9 mouse cellular contexts compared by ENCODE assay signal in genomic region chr2:31298814-31299213, GRCm38 (mm10). TPM values are rescaled to one million over a fixed set of nuclear protein-coding genes. Genes with fewer than 3 reads are reported as not detected.
DNase-seq lines count a peak whose midpoint lies in the region; ATAC-seq and TF ChIP-seq lines count a peak whose summit lies in the region.
"Had no signal": no experiment of that assay in that cellular context is flagged by ENCODE, and none has a peak within 500 bp of the region (broad histone marks: within the 10 kb centered on the region; RNA-seq: fewer than 3 reads in every experiment).

No protein-coding gene starts in this region.

- ATAC-seq in hindbrain, postnatal 0 days, result no peak
- 0 out of 2 replicates have a peak, but pooled peaks have one; percentile 32 for ATAC-seq in neural tube, embryonic 14.5 days (ENCODE audit: low read depth)
- no peak for ATAC-seq in monocyte, adult 5-6 weeks (replicated peaks; ENCODE audit: insufficient number of reproducible peaks, low FRiP score, low TSS enrichment, poor library complexity, severe bottlenecking)

- H3K4me1 ChIP-seq in hindbrain, postnatal 0 days (ENCODE audit: insufficient read depth, low read length), result no peaks in the 10 kb centered on the region
- H3K4me1 ChIP-seq in neural tube, embryonic 14.5 days (ENCODE audit: control insufficient read depth, insufficient read depth, low read length), result no peaks in the 10 kb centered on the region

- H3K4me2 ChIP-seq in hindbrain, postnatal 0 days (ENCODE audit: low read depth, low read length), result 0 out of 2 replicates have a peak overlapping the region, but pooled peaks have one; percentile 7
- no peak overlapping the region for H3K4me2 ChIP-seq in neural tube, embryonic 14.5 days (ENCODE audit: low read depth, low read length)

- peaks cover 3% of the 10 kb centered on the region; the same call in 1 of the 2 replicates for H3K36me3 ChIP-seq in hindbrain, postnatal 0 days (ENCODE audit: insufficient read depth, low read length)
- no peaks in the 10 kb centered on the region for H3K36me3 ChIP-seq in neural tube, embryonic 14.5 days (ENCODE audit: control insufficient read depth, insufficient read depth, low read length)

- 43% methylated on average over 4 of the region's 4 CpGs for WGBS in hindbrain, postnatal 0 days
- WGBS in neural tube, embryonic 14.5 days, result 62% methylated on average over 4 of the region's 4 CpGs

- H3K9me3 ChIP-seq in hindbrain, postnatal 0 days (ENCODE audit: low read length), result no peaks in the 10 kb centered on the region
- H3K9me3 ChIP-seq in neural tube, embryonic 14.5 days (ENCODE audit: control insufficient read depth, low read length), result no peaks in the 10 kb centered on the region

- TF ChIP-seq CTCF in layer of hippocampus, adult 2 months (conservative IDR thresholded peaks at IDR 0.05), result no peak
- no peak for TF ChIP-seq CTCF in hindbrain, postnatal 0 days (IDR thresholded peaks at IDR 0.05; ENCODE audit: low read depth)

- no peaks in the 10 kb centered on the region for H3K27me3 ChIP-seq in hindbrain, postnatal 0 days (ENCODE audit: insufficient read depth, low read length)
- H3K27me3 ChIP-seq in neural tube, embryonic 14.5 days (ENCODE audit: control insufficient read depth, insufficient read depth, low read length), result no peaks in the 10 kb centered on the region

- no peak overlapping the region for H3K9ac ChIP-seq in hindbrain, postnatal 0 days (replicated peaks; ENCODE audit: low read length)
- no peak overlapping the region for H3K9ac ChIP-seq in neural tube, embryonic 14.5 days (replicated peaks; ENCODE audit: low read depth, low read length)

- peak; percentile 69 for DNase-seq in adrenal gland, postnatal 14 days
- no peak for DNase-seq in adrenal gland, adult 2 months
- DNase-seq in layer of hippocampus, adult 2 months (ENCODE audit: low spot score in 2 of 2), result no peak
- DNase-seq in layer of hippocampus, postnatal 25 days (ENCODE audit: extremely low spot score in 1 of 2, low spot score in 1 of 2), result no peak
- DNase-seq in hindbrain, postnatal 0 days (ENCODE audit: low spot score), result no peak
- DNase-seq in spleen, postnatal 4 days (ENCODE audit: low spot score in 2 of 2), result no peak
- DNase-seq: adrenal gland, adult 8-10 months had no signal

- H3K4me3 ChIP-seq in layer of hippocampus, adult 2 months, result no peak overlapping the region; the same call in 1 of the 2 replicates
- H3K4me3 ChIP-seq in hindbrain, postnatal 0 days (ENCODE audit: low read length), result no peak overlapping the region
- no peak overlapping the region for H3K4me3 ChIP-seq in neural tube, embryonic 14.5 days (ENCODE audit: low read depth, low read length)

- peak overlapping the region; percentile 5; the same call in 1 of the 2 replicates for H3K27ac ChIP-seq in layer of hippocampus, adult 2 months
- no peak overlapping the region for H3K27ac ChIP-seq in hindbrain, postnatal 0 days
- H3K27ac ChIP-seq in neural tube, embryonic 14.5 days (ENCODE audit: low read depth, low read length), result no peak overlapping the region

RNA-seq across cellular contexts. Expression of gene Hmcn2, which starts 15.4 kb away (rescaled TPM):
- total RNA-seq in adrenal gland, postnatal 14 days (2021), result 4.3 and 5.8 TPM in 2 replicates
- under 1 TPM; 0.93 to 0.95 TPM for total RNA-seq in adrenal gland, adult 2 months (2021)
- 8.3 and 9.4 TPM in 2 replicates for polyA plus RNA-seq in adrenal gland, adult 2 months (2012; rRNA removed)
- total RNA-seq in layer of hippocampus, adult 2 months (2021), result under 1 TPM; 0.32 to 0.51 TPM
- total RNA-seq in layer of hippocampus, postnatal 25 days (2021), result under 1 TPM; 0.25 to 0.49 TPM
- total RNA-seq in hindbrain, postnatal 0 days (2014; rRNA removed), result 0.68 TPM in 2 replicates
- polyA plus RNA-seq in hindbrain, postnatal 0 days (2015; fragmentation: Nextera tagmentation; extraction: Ambion mirVana), result 0.16 and 0.54 TPM in 2 replicates
- polyA plus RNA-seq in neural tube, embryonic 14.5 days (2014; fragmentation: Nextera tagmentation; extraction: Ambion mirVana), result 0.17 and 0.50 TPM in 2 replicates
- not detected in 3 replicates for total RNA-seq in monocyte, adult 5-6 weeks (2017)

RNA-seq across cellular contexts. Expression of gene Ncs1, which starts 53.2 kb away (rescaled TPM):
- total RNA-seq in adrenal gland, postnatal 14 days (2021), result 3.4 and 4.2 TPM in 2 replicates
- 10 to 100 TPM in 1 of 2 experiments, 1 to 10 TPM in 1; 3.0 to 12.8 TPM for total RNA-seq in adrenal gland, adult 2 months (2021)
- 2.9 and 3.9 TPM in 2 replicates for polyA plus RNA-seq in adrenal gland, adult 2 months (2012; rRNA removed)
- 100 to 1,000 TPM; 285 to 294 TPM for total RNA-seq in layer of hippocampus, adult 2 months (2021)
- 100 to 1,000 TPM; 259 to 284 TPM for total RNA-seq in layer of hippocampus, postnatal 25 days (2021)
- total RNA-seq in hindbrain, postnatal 0 days (2014; rRNA removed), result 185 and 190 TPM in 2 replicates
- polyA plus RNA-seq in hindbrain, postnatal 0 days (2015; fragmentation: Nextera tagmentation; extraction: Ambion mirVana), result 162 and 167 TPM in 2 replicates
- polyA plus RNA-seq in neural tube, embryonic 14.5 days (2014; fragmentation: Nextera tagmentation; extraction: Ambion mirVana), result 201 and 209 TPM in 2 replicates
- total RNA-seq in monocyte, adult 5-6 weeks (2017), result not detected in 3 replicates

Comparison
In these comparisons a context has a peak if more than half of its experiments do, and no peak if none do; other contexts are left out.
1. RNA of gene Ncs1, which starts 53.2 kb away (total RNA-seq): 285 to 294 TPM in layer of hippocampus, adult 2 months, 259 to 284 TPM in layer of hippocampus, postnatal 25 days and 185 to 190 TPM in hindbrain, postnatal 0 days; 3.0 to 12.8 TPM in adrenal gland, adult 2 months, 3.4 to 4.2 TPM in adrenal gland, postnatal 14 days and not detected in monocyte, adult 5-6 weeks; every median in the first group is over 10 times any median in the second.